ENCODE assay signal across 15 mouse cellular contexts in genomic region chr11:57601806-57602455, GRCm38 (mm10). TPM values are rescaled to one million over a fixed set of nuclear protein-coding genes. Genes with fewer than 3 reads are reported as not detected.
A peak's percentile ranks its signal among the peaks of the same experiment; 100 is the strongest.
DNase-seq lines count a peak whose midpoint lies in the region; ATAC-seq and TF ChIP-seq lines count a peak whose summit lies in the region.
"Had no signal": no experiment of that assay in that cellular context is flagged by ENCODE, and none has a peak within 500 bp of the region (broad histone marks: within the 10 kb centered on the region; RNA-seq: fewer than 3 reads in every experiment).

No protein-coding gene starts in this region.

- H3K4me3 ChIP-seq in heart, postnatal 0 days (ENCODE audit: low read depth, low read length) = no peak overlapping the region
- H3K4me3 ChIP-seq in liver, embryonic 12.5 days = no peak overlapping the region
- H3K4me3 ChIP-seq in midbrain, embryonic 15.5 days = no peak overlapping the region
- H3K4me3 ChIP-seq: heart, embryonic 13.5 days; left cerebral cortex, adult 2 months; limb, embryonic 15.5 days had no signal

- peaks cover 15% of the 10 kb centered on the region; the same call in 1 of the 2 replicates for H3K4me1 ChIP-seq in heart, postnatal 0 days (ENCODE audit: control insufficient read depth, insufficient read depth)
- H3K4me1 ChIP-seq in liver, embryonic 12.5 days = peaks cover 15% of the 10 kb centered on the region
- peaks cover 41% of the 10 kb centered on the region for H3K4me1 ChIP-seq in midbrain, embryonic 15.5 days

- H3K27ac ChIP-seq in heart, postnatal 0 days (ENCODE audit: low read depth) = no peak overlapping the region
- no peak overlapping the region for H3K27ac ChIP-seq in liver, embryonic 12.5 days
- peak overlapping the region; percentile 58; the same call in 1 of the 2 replicates for H3K27ac ChIP-seq in midbrain, embryonic 15.5 days
- H3K27ac ChIP-seq: heart, embryonic 13.5 days; left cerebral cortex, adult 2 months had no signal

- peak; percentile 28 for DNase-seq in heart, postnatal 0 days (ENCODE audit: low spot score)
- DNase-seq in heart, postnatal 14 days = no peak
- peak; percentile 18 for DNase-seq in ZHBTc4 (ENCODE audit: low read depth, low spot score)
- DNase-seq in right cerebral cortex, postnatal 25 days = no peak
- no peak for DNase-seq in adrenal gland, adult 8-10 months
- DNase-seq: adrenal gland, adult 2 months; cerebellum, adult 9-10 months; kidney, adult 9 months; lung, postnatal 36 days had no signal

- H3K4me2 ChIP-seq in heart, postnatal 0 days (ENCODE audit: low read depth, low read length) = no peak overlapping the region
- no peak overlapping the region for H3K4me2 ChIP-seq in liver, embryonic 12.5 days
- H3K4me2 ChIP-seq in midbrain, embryonic 15.5 days = no peak overlapping the region
- H3K4me2 ChIP-seq: heart, embryonic 13.5 days; limb, embryonic 15.5 days had no signal

- WGBS in heart, postnatal 0 days = 39% methylated on average over 2 of the region's 2 CpGs
- WGBS in liver, embryonic 12.5 days (ENCODE audit: insufficient replicate concordance) = 23% methylated on average over 2 of the region's 2 CpGs
- WGBS in midbrain, embryonic 15.5 days = 72% methylated on average over 2 of the region's 2 CpGs

- H3K36me3 ChIP-seq in heart, postnatal 0 days (replicated peaks; ENCODE audit: control insufficient read depth, insufficient read depth, low read length) = no peaks in the 10 kb centered on the region
- H3K36me3 ChIP-seq in liver, embryonic 12.5 days = no peaks in the 10 kb centered on the region
- no peaks in the 10 kb centered on the region for H3K36me3 ChIP-seq in midbrain, embryonic 15.5 days (replicated peaks)
- H3K36me3 ChIP-seq: heart, embryonic 13.5 days; limb, embryonic 15.5 days had no signal

- TF ChIP-seq CTCF in heart, postnatal 0 days (IDR thresholded peaks at IDR 0.05; ENCODE audit: low read depth) = no peak

- no peaks in the 10 kb centered on the region for H3K27me3 ChIP-seq in heart, postnatal 0 days (ENCODE audit: control insufficient read depth, insufficient read depth, low read length)
- H3K27me3 ChIP-seq in liver, embryonic 12.5 days (replicated peaks) = peaks cover 21% of the 10 kb centered on the region
- H3K27me3 ChIP-seq in midbrain, embryonic 15.5 days (replicated peaks) = peaks cover 2% of the 10 kb centered on the region; the same call in 1 of the 2 replicates
- H3K27me3 ChIP-seq: limb, embryonic 15.5 days had no signal

- ATAC-seq in heart, postnatal 0 days (ENCODE audit: insufficient read depth, low read depth) = no peak; the same call in 1 of the 2 replicates
- peak; percentile 74 for ATAC-seq in liver, embryonic 12.5 days
- ATAC-seq in midbrain, embryonic 15.5 days (replicated peaks) = no peak
- ATAC-seq: Patski had no signal

- no peaks in the 10 kb centered on the region for H3K9me3 ChIP-seq in heart, postnatal 0 days (replicated peaks; ENCODE audit: control insufficient read depth, low read length)
- no peaks in the 10 kb centered on the region for H3K9me3 ChIP-seq in liver, embryonic 12.5 days (replicated peaks)
- no peaks in the 10 kb centered on the region for H3K9me3 ChIP-seq in midbrain, embryonic 15.5 days
- H3K9me3 ChIP-seq: heart, embryonic 13.5 days; limb, embryonic 15.5 days had no signal

- no peak for TF ChIP-seq EP300 in heart, postnatal 0 days (IDR thresholded peaks at IDR 0.05; ENCODE audit: low read depth)

- intact Hi-C loops in heart, postnatal 14 days (cut with DNase I) = no loop called here

- no peak overlapping the region for H3K9ac ChIP-seq in heart, postnatal 0 days (replicated peaks; ENCODE audit: low read depth, low read length)
- H3K9ac ChIP-seq in liver, embryonic 12.5 days = no peak overlapping the region
- H3K9ac ChIP-seq in midbrain, embryonic 15.5 days = no peak overlapping the region
- H3K9ac ChIP-seq: heart, embryonic 13.5 days; limb, embryonic 15.5 days had no signal

RNA-seq across cellular contexts. Expression of gene Galnt10, which starts 43.3 kb away (rescaled TPM):
- total RNA-seq in heart, postnatal 0 days (2014; rRNA removed; ENCODE audit: low replicate concordance) = 3.4 and 10.4 TPM in 2 replicates
- 4.2 and 4.3 TPM in 2 replicates for polyA plus RNA-seq in heart, postnatal 0 days (2015; fragmentation: Nextera tagmentation; extraction: Ambion mirVana)
- 10 to 100 TPM; 11.1 to 12.8 TPM for total RNA-seq in heart, postnatal 14 days (2021)
- polyA plus RNA-seq in liver, embryonic 12.5 days (2016; fragmentation: Nextera tagmentation; extraction: Ambion mirVana) = 34.2 and 36.3 TPM in 2 replicates
- 16.4 and 16.5 TPM in 2 replicates for polyA plus RNA-seq in midbrain, embryonic 15.5 days (2015; fragmentation: Nextera tagmentation; extraction: Ambion mirVana)
- 10 to 100 TPM; 55.7 to 76.3 (median 61.3) TPM for total RNA-seq in adrenal gland, adult 8-10 months (2022)

Comparison
In these comparisons a context has a peak if more than half of its experiments do, and no peak if none do; other contexts are left out.
1. DNase-seq: peak in heart, postnatal 0 days (single experiment) and ZHBTc4 (single experiment); none in heart, postnatal 14 days (0 of 2), right cerebral cortex, postnatal 25 days (single experiment) and adrenal gland, adult 8-10 months (single experiment).